Mouse (Mus musculus) ES-Bruce4 (cell line): ENCODE data around the gene Etfb.

ENCODE experiments used
- CTCF ChIP-seq: IDR thresholded peaks from one replicate; pipeline ENCODE4 v1.8.1; 2011; ENCODE audit warnings: low read depth, low read length
- EP300 ChIP-seq: IDR thresholded peaks from 2 replicates; pipeline ENCODE4 v1.6.1; 2011; ENCODE audit warnings: low read depth, low read length; ENCODE audit not compliant: insufficient read depth
- POLR2A ChIP-seq: IDR thresholded peaks from one replicate; pipeline ENCODE4 v1.8.1; 2011; ENCODE audit warnings: low read length; ENCODE audit not compliant: insufficient read depth

DNA sequence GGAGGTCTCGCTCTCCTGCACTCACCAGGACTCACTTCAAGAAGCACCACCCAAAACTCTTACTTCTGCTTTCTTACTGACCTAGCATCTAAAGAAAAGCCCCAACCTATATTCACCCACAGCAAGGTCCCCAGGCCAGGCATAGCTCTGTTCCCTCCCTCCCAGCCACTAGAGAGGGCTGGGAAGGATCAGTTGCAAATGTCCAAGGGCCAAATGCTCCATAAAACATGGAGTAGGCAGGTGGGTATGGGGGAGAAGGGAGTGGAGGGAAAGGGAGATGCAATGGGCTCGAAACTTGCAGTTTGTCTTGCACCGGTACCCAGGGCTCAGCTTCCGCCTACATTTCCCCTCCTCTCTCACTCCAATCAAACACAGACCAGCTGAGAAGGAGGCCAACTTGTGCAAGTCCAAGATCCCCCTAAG is 35.7 kb upstream of the Etfb start, which contains the start of gene Siglecg:
- TF ChIP-seq CTCF (no peak), POLR2A (no peak), EP300 (no peak)
